Mouse (Mus musculus) kidney, postnatal 4 days (tissue): ENCODE measurements around the gene Cd96.
A peak's percentile ranks its signal among the peaks of the same experiment; 100 is the strongest.

ENCODE experiments used
- DNase-seq, 2 experiments: peaks; one replicate each; pipeline ENCODE4 v3.0.0; 2021; ENCODE audit warnings: mixed read lengths in 2 of 2

The Cd96 gene

DNA sequence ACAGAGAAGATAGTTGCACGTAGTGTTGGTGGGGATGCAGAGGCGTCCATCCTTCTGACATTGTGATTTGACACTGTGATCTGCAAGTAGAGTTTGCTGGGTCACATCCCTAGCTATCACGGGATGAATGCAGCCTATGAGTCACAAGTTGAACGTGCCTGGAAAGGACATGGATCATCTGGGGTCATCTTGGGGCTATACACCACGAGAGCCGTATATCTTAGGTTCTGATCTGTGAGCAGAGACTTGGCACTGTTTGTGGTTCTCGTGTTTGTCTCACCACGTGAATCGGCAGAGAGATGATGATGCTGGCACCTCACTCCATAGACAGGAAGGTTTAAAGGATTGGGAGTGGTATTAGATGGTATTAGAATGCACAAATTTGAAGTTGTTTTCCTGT is 86.2 kb downstream of the Cd96 start:
- no peak for DNase-seq

DNA sequence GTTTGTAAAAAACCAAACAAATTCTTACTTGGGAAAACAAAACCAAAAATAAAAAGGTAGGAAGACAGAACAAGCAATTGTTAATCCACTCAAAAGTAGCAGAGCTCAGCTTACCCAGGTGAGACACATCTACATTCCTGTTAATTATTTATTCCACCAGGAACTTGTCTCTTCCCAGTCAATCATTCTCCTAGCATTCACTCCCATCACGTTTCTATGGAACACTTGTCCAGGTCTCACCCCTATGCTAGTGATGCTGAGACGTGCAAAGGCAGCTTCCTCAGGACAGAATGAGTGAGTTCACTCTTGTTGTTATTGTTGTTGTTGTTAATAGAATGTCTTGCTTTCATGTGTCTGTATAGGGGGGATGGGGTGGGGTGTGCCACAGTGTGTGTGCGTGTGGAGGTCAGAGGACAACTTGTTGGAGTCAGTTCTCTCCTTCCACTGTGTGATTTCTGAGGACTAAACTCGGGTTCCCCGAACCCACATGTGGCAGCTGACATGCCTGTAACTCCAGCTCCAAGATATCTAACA is 97.0 kb downstream of the Cd96 start:
- no peak for DNase-seq

DNA sequence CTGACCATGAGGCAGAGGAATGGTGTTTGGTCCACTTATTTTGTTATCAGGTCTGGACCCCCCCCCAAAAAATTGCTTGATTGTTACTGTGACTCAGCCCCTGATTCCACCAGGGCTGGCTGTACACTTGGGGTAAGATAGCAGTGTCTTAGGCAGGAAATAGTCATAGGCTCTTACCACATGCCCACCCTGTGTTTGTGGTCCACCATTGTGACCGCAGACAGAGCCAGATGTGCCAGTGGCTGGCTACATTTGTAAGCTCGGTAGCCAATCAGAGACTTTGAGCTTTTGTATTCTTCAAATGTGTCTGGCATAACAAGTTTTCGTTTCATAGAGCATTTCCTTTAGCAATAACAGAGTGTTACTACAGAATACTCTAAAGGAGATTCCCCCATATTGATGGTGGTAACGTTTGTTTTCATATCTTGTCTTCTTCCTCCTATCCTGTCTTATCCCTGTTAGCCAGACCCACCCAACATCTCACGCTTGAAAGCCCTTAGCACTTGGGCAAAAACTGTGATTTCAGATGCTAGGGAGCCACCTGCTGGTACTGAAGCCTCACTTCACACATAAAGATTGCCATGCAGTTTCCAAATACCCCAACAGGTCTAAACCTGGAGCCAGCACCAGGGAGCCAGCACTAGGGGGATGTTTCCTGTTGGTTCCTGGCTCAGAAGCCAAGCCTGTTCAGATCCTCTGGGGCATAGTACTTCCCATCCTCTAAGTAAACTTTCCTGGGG is 97.7 kb downstream of the Cd96 start:
- DNase-seq: peak; percentile 70 to 75

DNA sequence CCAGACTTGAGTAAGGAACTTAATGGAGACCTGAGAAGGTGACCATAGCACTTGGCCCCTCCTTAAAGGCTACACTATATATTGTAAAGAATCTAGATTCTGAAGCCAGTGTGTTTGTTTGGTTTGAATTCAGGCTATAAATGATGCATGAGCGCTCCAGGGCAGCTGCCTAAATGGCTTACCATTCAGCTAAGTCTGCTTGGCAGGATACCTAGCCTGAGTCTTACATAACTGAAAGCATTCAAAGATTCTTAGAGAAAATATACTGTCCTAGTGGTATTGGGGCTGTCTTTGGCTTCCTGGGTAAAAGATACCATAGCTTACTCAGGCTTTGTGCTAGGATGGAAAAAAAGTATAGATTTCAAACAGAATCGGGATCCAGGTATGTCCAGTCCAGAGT is 98.7 kb downstream of the Cd96 start:
- no peak for DNase-seq

DNA sequence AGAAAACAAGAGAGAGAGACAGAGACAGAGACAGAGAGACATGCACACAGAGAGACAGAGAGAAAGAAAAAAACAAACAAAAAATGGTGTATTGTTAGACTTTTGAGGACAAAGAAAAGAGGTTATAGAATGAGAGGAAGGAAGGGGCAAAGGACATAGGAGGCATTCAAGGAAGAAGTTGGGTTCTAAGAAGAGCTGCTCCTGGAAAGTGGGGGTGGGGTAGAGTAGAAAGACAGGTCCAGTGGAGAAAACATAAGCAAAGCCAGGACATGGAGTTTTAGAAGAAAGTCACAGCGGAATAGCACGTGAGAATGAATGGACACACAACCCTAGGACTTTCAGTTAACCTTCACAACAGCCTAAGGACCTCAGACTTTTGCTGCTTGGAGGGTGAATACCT is 99.7 kb downstream of the Cd96 start:
- no peak for DNase-seq

DNA sequence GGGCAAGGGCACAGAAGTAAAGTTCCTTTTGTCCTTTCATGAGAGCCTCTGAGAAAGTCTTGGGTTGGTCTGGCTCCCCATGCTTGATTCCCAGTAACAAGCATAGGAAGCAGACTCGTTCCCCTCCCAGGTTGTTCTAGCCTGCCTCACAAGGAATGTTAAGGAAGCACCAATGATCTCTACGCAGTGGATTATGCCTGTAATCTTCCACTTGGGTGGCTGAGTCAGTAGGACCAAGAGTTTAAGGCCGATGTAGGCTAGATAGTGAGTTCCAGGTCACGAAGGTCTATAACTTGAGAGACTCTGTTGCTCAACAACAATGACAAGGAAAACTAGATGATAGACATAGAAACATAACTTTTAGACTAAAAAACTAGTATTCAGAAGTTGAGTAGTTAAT is 100.3 kb downstream of the Cd96 start:
- no peak for DNase-seq

DNA sequence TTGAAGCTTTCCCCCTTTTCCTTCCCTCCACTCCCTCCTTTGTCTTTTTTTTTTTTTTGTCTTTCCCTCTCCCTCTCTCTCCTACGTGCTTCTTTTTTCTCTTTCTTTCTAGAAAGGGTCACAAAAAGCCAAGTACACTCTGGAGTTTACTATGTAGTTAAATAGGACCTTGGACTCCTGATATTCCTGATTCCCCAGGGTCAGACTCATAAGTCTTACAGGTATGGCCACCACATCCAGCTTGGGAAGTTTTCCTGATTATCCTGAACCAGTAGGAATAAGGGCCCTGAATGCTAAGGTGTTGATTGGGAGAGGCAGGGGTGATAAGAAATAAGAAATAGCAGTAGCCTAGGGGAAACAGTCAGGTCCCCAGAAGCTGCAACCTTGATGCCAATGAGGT is 100.7 kb downstream of the Cd96 start:
- no peak for DNase-seq

DNA sequence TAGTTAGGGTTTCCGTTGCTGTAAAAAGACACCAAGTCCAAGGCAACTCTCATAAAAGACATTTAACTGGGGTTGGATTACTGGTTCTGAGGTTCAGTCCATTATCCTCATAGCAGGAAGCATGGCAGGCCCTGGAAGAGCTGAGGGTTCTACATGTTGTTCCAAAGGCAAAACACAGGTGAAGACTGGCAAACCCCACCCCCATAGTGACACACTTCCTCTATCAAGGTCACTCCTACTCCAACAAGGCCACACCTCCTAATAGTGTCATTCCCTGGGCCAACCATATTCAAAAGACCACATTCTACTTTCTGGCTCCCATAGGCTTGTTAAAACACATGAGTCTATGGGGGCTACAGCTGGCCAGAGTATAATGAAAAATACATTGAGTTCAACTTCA is 108.4 kb downstream of the Cd96 start:
- DNase-seq: no peak

DNA sequence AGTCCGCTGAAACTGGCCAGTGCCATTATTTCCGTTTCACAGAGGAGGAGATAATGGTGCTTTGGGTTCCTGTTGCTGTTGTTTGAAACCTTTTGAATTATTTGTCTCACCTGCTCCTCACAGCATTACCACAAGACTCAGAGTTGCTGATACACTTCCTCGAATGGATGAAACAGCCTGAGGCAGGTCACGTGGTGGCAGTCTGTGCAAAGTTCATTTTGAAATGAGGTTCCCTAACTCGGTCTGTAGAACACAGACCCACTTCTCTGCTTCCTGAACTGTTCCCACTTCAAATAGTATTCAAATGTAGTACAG is 109.2 kb downstream of the Cd96 start:
- DNase-seq: peak; percentile 37 to 63

DNA sequence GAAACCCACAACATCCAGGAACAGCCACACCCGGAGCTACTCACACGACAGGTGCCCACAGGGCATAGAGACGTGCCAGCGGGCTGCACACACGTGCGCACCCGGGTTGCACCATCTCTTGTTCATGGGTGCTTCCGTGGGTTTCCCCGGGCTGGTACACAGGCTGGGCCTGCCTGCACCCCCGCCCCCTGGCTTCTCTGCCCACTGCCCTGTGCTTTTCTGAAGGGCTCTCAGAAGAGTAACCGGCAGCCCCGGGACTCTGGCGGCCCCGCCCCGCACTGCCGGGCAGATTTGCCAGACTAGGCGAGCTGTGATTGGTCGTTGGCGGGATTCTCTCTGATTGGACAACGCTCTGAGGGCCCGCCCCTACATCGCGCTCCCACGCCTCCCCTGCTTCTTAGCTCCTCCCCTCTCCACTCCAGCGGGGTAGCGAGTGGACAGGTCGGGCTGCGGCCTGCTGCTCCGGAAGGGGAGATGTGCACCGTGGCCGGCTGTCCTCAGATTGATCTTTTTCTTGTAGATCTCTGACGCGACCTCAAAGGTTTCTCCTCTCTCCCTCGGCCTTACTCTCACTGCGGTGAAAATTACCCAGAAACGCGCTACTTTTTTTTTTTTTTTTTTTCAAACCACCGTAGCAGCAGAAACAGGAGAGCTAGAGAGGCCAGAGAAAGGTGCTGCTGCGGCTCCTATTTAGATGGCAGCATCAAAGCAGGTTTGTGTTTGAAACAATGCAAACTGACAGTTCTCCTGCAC is 109.7 kb downstream of the Cd96 start, which contains the start of gene Plcxd2:
Plcxd2 (minus strand) TSS at position 66 of the 753 bp plus-strand sequence.
- peak; percentile 94 to 96 for DNase-seq

DNA sequence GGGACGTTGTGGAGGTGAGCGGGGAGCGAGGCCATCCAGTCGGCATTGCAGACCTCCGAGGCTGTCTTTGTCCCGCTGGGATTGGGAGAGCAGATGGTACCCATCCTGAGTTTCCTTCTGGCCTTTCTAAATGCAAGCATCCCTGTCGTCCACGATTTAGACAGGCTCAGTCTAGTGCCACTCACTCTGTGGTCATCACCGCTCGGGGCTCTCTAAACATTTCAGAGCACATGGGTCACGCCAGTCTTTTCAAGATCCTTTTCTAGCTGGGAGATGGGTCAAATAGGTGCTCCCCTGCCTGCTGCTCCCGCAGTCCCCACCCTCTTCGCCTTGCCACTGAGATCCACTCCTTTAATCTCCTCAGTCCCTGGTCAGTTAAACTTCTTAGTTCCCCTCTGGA is 110.3 kb downstream of the Cd96 start:
- DNase-seq: no peak

DNA sequence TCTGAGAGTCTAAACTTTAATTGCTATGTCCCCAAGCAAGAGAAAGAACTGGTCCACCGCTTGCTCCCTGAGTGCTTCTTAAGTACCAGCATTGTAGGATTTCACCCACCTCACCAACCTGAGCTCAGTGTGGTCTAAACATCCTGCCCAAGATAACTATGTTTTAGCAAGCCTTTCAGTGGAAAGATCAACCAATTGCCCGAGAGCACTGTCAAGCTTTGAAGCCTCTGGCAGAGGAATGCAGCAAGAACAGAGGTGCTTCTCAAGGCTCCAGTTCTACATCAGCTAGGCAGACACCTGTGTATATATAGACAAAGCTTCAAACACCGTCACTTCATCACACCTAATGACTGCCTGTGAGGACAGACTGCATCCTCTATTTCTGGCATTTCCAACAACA is 111.3 kb downstream of the Cd96 start:
- DNase-seq: no peak

DNA sequence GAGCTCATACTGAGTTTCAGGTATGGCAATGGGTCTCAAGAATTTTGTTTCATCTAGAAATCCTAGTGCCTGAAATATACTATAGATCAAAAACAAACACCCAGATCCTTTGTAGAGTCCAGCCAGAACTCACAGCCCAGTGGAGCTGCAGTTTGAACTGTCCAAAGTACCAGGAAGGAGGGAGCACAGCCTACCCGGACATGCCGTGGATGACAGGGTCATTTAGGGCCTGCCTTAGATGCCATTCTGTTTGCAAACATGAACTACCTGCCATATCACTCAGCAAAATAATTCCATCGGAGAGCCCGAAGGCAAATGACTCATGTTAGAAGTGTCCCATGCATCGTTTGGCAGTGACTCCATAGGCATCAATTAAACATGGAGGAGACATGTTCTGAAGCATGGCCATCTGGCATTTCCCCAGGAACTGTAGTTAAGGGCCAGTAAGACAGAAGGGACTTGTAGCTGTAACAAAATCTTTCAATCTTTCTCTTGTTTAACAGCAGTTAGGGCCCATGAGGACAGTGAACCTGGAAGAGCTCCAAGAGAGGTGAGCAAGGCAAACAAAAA is 111.9 kb downstream of the Cd96 start:
- peak in 1 of 2 experiments; percentile 19 for DNase-seq

DNA sequence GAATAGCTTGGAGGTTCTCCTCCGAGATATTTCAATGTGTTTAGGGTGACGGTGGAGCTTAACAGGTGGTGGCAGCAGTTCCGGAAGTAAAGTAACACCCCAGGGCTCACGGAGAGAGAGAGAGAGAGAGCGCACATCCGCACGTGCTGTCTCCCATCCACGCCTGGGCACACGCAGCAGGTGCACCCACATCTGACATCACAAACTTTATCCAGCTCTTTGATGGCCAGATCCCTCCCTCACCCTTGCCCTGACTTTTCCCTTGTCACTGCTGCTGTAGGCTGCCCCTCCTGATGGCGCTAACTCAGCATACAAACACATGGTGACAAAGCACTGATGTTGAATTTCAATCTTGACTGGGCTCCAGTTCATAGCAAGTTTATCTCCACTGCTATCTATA is 113.8 kb downstream of the Cd96 start:
- DNase-seq: no peak

DNA sequence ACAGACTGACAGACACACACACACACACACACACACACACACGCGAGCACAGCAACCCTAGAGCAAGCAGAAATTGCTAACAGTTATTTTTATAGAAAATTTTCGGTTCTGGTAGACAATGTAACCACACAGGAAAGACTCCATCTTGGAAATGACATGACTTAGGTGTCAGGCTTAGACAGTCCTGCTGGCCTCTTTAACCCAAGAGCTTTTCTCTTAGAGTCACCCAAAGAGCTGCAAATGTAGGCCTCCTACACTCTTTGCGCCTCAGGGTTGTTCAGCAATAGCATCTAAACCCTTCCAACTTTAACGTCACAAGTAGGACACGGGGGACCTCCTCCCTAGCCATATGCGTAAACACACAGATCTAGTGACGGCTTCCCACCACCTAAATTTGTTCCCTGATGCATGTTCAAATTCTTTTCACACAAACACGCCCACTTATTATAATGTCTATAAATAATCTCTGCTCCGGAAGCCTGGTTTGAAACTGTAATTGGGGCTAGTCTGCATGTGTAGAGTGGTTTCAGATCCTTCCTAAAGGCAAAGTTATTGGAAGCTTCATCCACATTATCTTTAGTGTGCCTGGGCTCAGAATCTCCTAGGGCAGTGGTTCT is 118.4 kb downstream of the Cd96 start:
- no peak for DNase-seq

DNA sequence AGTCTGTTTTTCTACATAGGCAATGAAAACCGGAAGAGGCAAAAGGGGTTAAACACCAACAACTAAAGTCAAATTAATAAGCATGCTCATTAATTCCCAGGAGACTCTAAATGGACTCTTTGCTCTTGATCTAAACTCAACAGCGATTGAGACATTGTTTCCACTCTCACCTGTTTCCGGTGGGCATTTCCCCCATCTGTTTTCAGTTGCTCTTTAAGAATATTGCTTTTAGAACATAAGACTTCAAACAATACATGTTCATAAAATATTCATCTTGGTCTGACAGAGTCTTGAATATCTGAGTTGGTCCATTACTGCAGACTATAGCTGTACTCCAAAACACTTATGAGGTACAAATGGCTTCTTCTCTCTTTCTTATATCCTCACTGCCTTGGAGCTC is 119.1 kb downstream of the Cd96 start:
- no peak for DNase-seq

DNA sequence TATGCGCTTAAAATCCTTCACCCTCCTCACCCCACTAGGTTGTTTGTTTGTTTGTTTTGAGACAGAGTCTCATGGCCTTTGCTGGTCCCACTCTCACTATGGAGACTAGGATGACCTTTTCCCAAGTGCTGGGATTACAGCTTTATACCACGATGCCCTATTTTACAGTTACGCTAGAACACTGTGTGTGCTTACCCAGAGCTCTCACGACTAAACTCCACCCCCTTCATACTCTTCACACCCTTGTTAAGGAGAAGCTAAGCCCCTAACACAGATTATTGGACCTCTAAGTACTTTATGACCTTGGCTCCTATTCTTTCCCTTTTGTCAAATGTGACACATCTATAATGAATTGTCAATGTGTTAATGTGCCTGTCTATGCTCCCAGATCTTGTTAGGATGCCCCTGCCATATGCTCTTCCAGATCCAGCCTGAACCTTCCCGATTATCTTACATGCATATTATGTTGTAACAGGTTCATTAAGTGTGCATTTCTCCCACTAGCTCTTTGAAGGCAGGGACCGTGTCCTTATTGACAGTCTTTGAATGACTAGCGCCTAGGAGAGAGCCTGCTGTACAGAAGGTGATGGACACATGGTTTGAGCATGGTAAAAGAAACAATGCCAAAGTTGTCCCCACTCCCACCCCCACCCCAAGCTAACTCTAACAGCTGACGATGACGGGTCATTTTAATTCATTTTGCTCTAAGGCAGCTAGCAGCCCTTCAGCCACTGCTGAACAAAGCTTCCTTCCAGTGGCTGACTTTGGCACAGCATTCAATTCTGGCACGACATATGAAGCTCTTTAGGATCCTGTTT is 120.5 kb downstream of the Cd96 start:
- no peak for DNase-seq

DNA sequence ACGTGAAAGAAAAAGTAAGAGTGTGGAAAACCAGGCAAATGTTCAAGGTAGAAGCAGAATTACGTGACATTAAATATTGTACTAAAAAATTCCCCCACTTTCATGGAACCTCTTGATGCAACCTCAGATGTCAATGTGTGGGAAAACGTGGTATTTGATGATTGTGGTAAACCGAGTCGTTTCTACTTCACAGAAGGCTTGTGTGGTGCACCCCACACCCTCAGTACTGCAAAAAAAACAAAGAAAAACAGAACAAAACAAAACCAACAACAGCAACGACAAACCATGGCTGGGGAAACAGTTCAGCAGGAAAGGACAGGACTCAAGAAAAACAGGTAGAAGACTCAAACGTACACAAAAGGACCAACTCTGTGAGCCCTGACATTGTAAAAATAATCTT is 121.8 kb downstream of the Cd96 start:
- DNase-seq: no peak

DNA sequence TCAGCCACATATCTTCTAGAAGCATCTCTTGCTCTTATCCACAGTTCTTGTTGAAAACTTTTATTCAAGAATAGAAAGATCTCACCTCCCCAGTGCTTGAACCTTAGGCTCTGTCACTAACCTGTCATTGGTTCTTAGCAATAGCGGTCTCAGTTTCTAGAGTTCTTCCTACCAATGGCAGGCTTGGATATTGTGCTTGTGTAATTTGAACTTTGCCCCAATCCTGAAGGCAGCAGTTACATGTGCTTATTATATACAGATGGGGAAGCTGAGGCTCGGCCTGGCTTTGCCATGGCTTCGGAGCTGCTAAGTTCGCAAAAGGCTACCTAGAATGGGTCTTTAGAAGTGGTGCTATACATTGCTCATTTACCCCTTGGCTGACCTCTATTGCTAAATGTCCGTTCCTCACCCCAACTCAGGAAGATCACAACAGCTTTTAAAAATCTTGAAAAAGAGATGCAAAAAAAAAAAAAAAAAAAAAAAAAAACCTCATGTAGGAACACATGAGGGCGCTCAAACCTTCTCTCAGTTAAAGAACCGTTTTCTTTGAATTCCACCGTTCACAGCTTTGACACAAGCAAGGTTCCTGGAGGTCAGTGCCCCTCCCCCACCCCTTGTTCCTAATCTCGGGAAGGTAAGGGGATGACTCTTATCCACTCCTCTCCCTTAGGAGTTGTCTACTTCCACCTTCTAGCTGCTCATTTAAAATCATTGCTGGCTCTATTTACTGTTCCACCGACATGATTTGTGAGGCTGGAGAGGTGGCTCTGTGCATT is 129.0 kb downstream of the Cd96 start:
- no peak for DNase-seq

DNA sequence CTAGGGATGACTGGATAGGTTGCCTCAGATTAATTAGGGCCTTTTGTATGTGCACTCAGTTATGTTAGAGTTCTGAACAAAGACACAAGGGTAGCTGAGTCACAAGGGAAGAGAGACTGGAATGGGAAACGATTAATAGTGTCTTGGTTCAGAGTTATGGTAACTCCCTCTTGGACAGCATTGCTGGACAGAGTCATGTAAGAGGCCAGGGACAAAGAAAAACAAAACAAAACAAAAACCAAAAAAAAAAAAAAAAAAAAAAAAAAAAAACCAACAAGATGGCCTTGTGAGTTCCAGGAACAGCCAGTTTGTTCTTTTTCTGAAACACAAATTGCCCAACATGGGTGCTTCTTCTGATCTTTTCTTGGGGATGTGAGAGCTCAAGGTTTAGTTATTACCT is 133.8 kb downstream of the Cd96 start:
- no peak for DNase-seq
